Mouse (Mus musculus) stomach, postnatal 0 days (tissue): ENCODE measurements around the gene L3mbtl3.

ENCODE experiments used
- CTCF ChIP-seq: IDR thresholded peaks from 2 replicates; pipeline ENCODE4 v1.5.1; 2016; ENCODE audit warnings: antibody characterized with exemption, low read depth, mild to moderate bottlenecking, moderate library complexity
- EP300 ChIP-seq: optimal IDR thresholded peaks from 2 replicates; pipeline ENCODE3; 2016; ENCODE audit warnings: antibody characterized with exemption

GRCm38 (mm10) chr10:26328843-26329242, 46.9 kb downstream of the L3mbtl3 start:
- TF ChIP-seq CTCF (no peak), EP300 (no peak)
